Mouse (Mus musculus) lung, postnatal 0 days (tissue): ENCODE measurements around the gene Nfat5.

Experiments used
- CTCF ChIP-seq: IDR thresholded peaks from 2 replicates; pipeline ENCODE4 v1.5.1; 2016; ENCODE audit warnings: antibody characterized with exemption, mild to moderate bottlenecking
- EP300 ChIP-seq: IDR thresholded peaks from 2 replicates; pipeline ENCODE4 v1.6.1; 2016; ENCODE audit warnings: antibody characterized with exemption, mild to moderate bottlenecking, control low read depth

DNA sequence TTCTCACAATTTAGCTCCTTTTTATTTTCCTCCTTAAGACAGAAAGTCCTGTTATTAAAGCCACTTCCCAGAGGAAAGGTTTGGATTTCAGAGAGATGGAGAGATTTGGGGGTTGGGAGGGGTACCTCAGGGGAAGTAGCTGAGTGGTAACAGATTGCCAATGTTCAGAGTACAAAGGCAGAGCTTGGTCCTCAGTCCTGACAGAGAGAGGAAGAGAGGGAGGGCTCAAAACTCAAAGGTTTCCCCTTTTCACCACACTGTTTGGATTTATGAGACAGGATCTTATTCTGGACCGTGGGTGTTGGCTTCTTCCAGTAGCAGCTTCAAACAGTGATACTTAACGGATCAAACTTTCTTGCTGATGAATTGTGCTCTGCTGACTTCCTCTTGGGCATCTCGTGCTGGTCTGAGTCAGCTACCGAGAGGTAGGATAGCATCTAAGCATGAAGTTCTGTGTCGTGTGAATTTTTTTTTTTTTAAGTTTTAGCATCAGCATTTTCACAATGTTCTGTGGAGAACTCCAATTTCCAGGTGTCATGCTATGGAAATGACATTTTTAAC lies 15.9 kb upstream of the Nfat5 start:
- TF ChIP-seq EP300: no peak
- no peak for TF ChIP-seq CTCF
